Mouse (Mus musculus) forebrain, postnatal 0 days (tissue): ENCODE measurements around the gene Atp5g2. TPM values are rescaled to one million over a fixed set of nuclear protein-coding genes. Genes with fewer than 3 reads are reported as not detected.

Source experiments
- ATAC-seq: fragments of 200-750 bp; cut with Nextera tagmentation; 2 replicates; pipeline ENCODE4 v1.8.0; 2017; ENCODE audit warnings: mild to moderate bottlenecking, moderate library complexity
- DNase-seq: peaks from one replicate; pipeline ENCODE4 v3.0.0-alpha.2; 2015
- H3K27ac ChIP-seq: fragments of 300-500 bp; sonication (generic); 2 replicates; pipeline ENCODE4 v1.5.1; 2014; ENCODE audit warnings: low read depth, mild to moderate bottlenecking, antibody characterized with exemption, low read length, moderate library complexity, mixed read lengths
- H3K27me3 ChIP-seq: fragments of 300-500 bp; sonication (generic); 2 replicates; pipeline ENCODE4 v1.6.1; 2014; ENCODE audit warnings: mild to moderate bottlenecking, low read length, mixed read lengths; ENCODE audit not compliant: insufficient read depth
- H3K36me3 ChIP-seq: fragments of 300-500 bp; sonication (generic); 2 replicates; pipeline ENCODE4 v1.6.1; 2014; ENCODE audit warnings: mild to moderate bottlenecking, moderate library complexity; ENCODE audit not compliant: insufficient read depth
- H3K4me1 ChIP-seq: fragments of 300-500 bp; sonication (generic); 2 replicates; pipeline ENCODE4 v1.6.1; 2014; ENCODE audit warnings: antibody characterized with exemption; ENCODE audit not compliant: insufficient read depth
- H3K4me2 ChIP-seq: fragments of 300-500 bp; sonication (generic); 2 replicates; pipeline ENCODE4 v1.6.1; 2014; ENCODE audit warnings: low read depth, mild to moderate bottlenecking, moderate library complexity
- H3K4me3 ChIP-seq: fragments of 300-500 bp; sonication (generic); 2 replicates; pipeline ENCODE4 v1.5.1; 2014; ENCODE audit warnings: low read depth, low read length, mixed read lengths
- H3K9ac ChIP-seq: fragments of 300-500 bp; sonication (generic); 2 replicates; pipeline ENCODE4 v1.6.1; 2014; ENCODE audit warnings: mild to moderate bottlenecking
- H3K9me3 ChIP-seq: fragments of 300-500 bp; sonication (generic); 2 replicates; pipeline ENCODE4 v1.6.1; 2016; ENCODE audit warnings: low read length
- CTCF ChIP-seq: sonication (generic); IDR thresholded peaks from 2 replicates; pipeline ENCODE4 v1.5.1; 2016; ENCODE audit warnings: antibody characterized with exemption, control low read depth, low read depth
- WGBS: fragments of 180-500 bp; shearing (Covaris S2); extraction: QIAGEN DNeasy Blood & Tissue Kit; methylation state at CpG from one replicate; pipeline ENCODE4 v1.1.7; 2014; 5-methylcytosine and 5-hydroxymethylcytosine counted together
- microRNA counts: library from miRNA; unstranded; fragments of <30 nt; microRNA quantifications from one replicate; lab custom pipeline; 2015
- microRNA-seq, 2 experiments: library from miRNA; unstranded; fragments of <30 nt; microRNA quantifications; one replicate each; pipeline ENCODE4; 2016
- polyA plus RNA-seq: library from polyadenylated mRNA; unstranded; fragments of >200 nt; fragmentation: Nextera tagmentation; extraction: Ambion mirVana; gene quantifications from 2 replicates; pipeline ENCODE4 v1.2.1, GENCODE M21; 2015
- total RNA-seq: library from RNA; depleted of rRNA; stranded (reverse); fragments of >200 nt; gene quantifications from 2 replicates; pipeline ENCODE4 v1.2.3, GENCODE M21; 2014; rRNA removed

Gene Atp5g2
- total and polyA plus RNA-seq, 2 experiments from 2014 or later = 63.5 to 170 TPM

- no peak for TF ChIP-seq CTCF
- Histone ChIP-seq H3K27ac (no peak overlapping the region), H3K4me1 (peaks cover 5% of the 10 kb centered on the region; the same call in 1 of the 2 replicates), H3K4me3 (no peak overlapping the region), H3K4me2 (peak overlapping the region; percentile 38; the same call in 1 of the 2 replicates), H3K27me3 (no peaks in the 10 kb centered on the region), H3K9me3 (no peaks in the 10 kb centered on the region), H3K9ac (no peak overlapping the region), H3K36me3 (no peaks in the 10 kb centered on the region)
- DNase-seq (no peak), ATAC-seq (no peak)
Measured at GRCm38 (mm10) chr15:102622536-102622935, 49.6 kb downstream of the Atp5g2 start.

GRCm38 (mm10) chr15:102620765-102621164, 51.4 kb downstream of the Atp5g2 start:
- H3K4me3 ChIP-seq = no peak overlapping the region
- no peak overlapping the region for H3K4me2 ChIP-seq
- DNase-seq (no peak), ATAC-seq (no peak)
- H3K4me1 ChIP-seq = peaks cover 5% of the 10 kb centered on the region; the same call in 1 of the 2 replicates
- H3K36me3 ChIP-seq = no peaks in the 10 kb centered on the region
- TF ChIP-seq CTCF = no peak
- H3K9me3 ChIP-seq = no peaks in the 10 kb centered on the region
- H3K27me3 ChIP-seq = no peaks in the 10 kb centered on the region
- no peak overlapping the region for H3K27ac ChIP-seq
- 68% methylated on average over 1 of the region's 1 CpGs for WGBS
- H3K9ac ChIP-seq = no peak overlapping the region

- Histone ChIP-seq H3K9me3 (no peaks in the 10 kb centered on the region), H3K36me3 (no peaks in the 10 kb centered on the region), H3K4me3 (no peak overlapping the region), H3K9ac (no peak overlapping the region), H3K4me2 (no peak overlapping the region), H3K4me1 (peaks cover 5% of the 10 kb centered on the region; the same call in 1 of the 2 replicates), H3K27me3 (no peaks in the 10 kb centered on the region), H3K27ac (no peak overlapping the region)
- TF ChIP-seq CTCF = no peak
- DNase-seq = no peak
- 95% methylated on average over 5 of the region's 5 CpGs for whole genome bisulfite sequencing
- no peak for ATAC-seq
Measured at GRCm38 (mm10) chr15:102619486-102619885, 52.7 kb downstream of the Atp5g2 start.

- Histone ChIP-seq H3K4me1 (no peaks in the 10 kb centered on the region), H3K27me3 (no peaks in the 10 kb centered on the region), H3K4me2 (no peak overlapping the region), H3K9ac (no peak overlapping the region), H3K36me3 (no peaks in the 10 kb centered on the region), H3K4me3 (no peak overlapping the region), H3K9me3 (no peaks in the 10 kb centered on the region), H3K27ac (no peak overlapping the region)
- no peak for TF ChIP-seq CTCF
- DNase-seq (no peak), ATAC-seq (no peak)
- 95% methylated on average over 1 of the region's 1 CpGs for WGBS
Measured at GRCm38 (mm10) chr15:102617654-102618053, 54.5 kb downstream of the Atp5g2 start.

GRCm38 (mm10) chr15:102616174-102616573, 56.0 kb downstream of the Atp5g2 start:
- Histone ChIP-seq H3K4me1 (no peaks in the 10 kb centered on the region), H3K27ac (no peak overlapping the region), H3K9ac (no peak overlapping the region), H3K4me2 (no peak overlapping the region), H3K4me3 (no peak overlapping the region), H3K36me3 (no peaks in the 10 kb centered on the region), H3K27me3 (no peaks in the 10 kb centered on the region), H3K9me3 (no peaks in the 10 kb centered on the region)
- no peak for ATAC-seq
- no peak for DNase-seq
- 97% methylated on average over 2 of the region's 2 CpGs for WGBS
- TF ChIP-seq CTCF = no peak

- no peaks in the 10 kb centered on the region for H3K4me1 ChIP-seq
- no peaks in the 10 kb centered on the region for H3K9me3 ChIP-seq
- H3K27me3 ChIP-seq = no peaks in the 10 kb centered on the region
- H3K4me3 ChIP-seq = no peak overlapping the region
- DNase-seq (no peak), ATAC-seq (no peak)
- H3K27ac ChIP-seq = no peak overlapping the region
- TF ChIP-seq CTCF = no peak
- H3K9ac ChIP-seq = no peak overlapping the region
- no peaks in the 10 kb centered on the region for H3K36me3 ChIP-seq
- H3K4me2 ChIP-seq = no peak overlapping the region
Measured at GRCm38 (mm10) chr15:102614224-102614623, 57.9 kb downstream of the Atp5g2 start.

GRCm38 (mm10) chr15:102612966-102613365, 59.2 kb downstream of the Atp5g2 start:
- no peaks in the 10 kb centered on the region for H3K27me3 ChIP-seq
- ATAC-seq (no peak), DNase-seq (no peak)
- no peaks in the 10 kb centered on the region for H3K9me3 ChIP-seq
- no peak overlapping the region for H3K4me3 ChIP-seq
- H3K4me2 ChIP-seq = no peak overlapping the region
- no peak overlapping the region for H3K9ac ChIP-seq
- H3K4me1 ChIP-seq = no peaks in the 10 kb centered on the region
- TF ChIP-seq CTCF = no peak
- no peak overlapping the region for H3K27ac ChIP-seq
- no peaks in the 10 kb centered on the region for H3K36me3 ChIP-seq

MicroRNAs encoded within 50 kb of the gene (microRNA counts, 519-probe panel; counts per million panel counts)
- microRNA mmu-miR-688 (lab: Ali Mortazavi, UCI) = not detected

Small RNA genes within 50 kb of the gene (microRNA-seq; reads per million reads assigned to microRNA genes)
- 0 to 0.24 reads per million in 2 experiments for gene Mir688

Other genes starting within 250 kb of the Atp5g2 start
- gene Amhr2, start 227.0 kb downstream of the Atp5g2 start, total RNA-seq = 0.38 and 1.1 TPM in 2 replicates
- 0.34 and 0.65 TPM in 2 replicates for gene Amhr2, start 227.0 kb downstream of the Atp5g2 start, polyA plus RNA-seq
- 21.5 and 22.3 TPM in 2 replicates for gene Prr13, start 213.3 kb downstream of the Atp5g2 start, total RNA-seq
- 69.9 and 90.9 TPM in 2 replicates for gene Prr13, start 213.3 kb downstream of the Atp5g2 start, polyA plus RNA-seq
- gene Pcbp2, start 201.8 kb downstream of the Atp5g2 start, total RNA-seq = 134 and 154 TPM in 2 replicates
- 102 and 103 TPM in 2 replicates for gene Pcbp2, start 201.8 kb downstream of the Atp5g2 start, polyA plus RNA-seq
- gene Gm10337, start 168.6 kb downstream of the Atp5g2 start, total RNA-seq = not detected in 2 replicates
- 3.7 and 4.2 TPM in 2 replicates for gene Gm10337, start 168.6 kb downstream of the Atp5g2 start, polyA plus RNA-seq
- gene Map3k12, start 155.3 kb downstream of the Atp5g2 start, total RNA-seq = 75.0 and 88.9 TPM in 2 replicates
- 29.6 and 39.4 TPM in 2 replicates for gene Map3k12, start 155.3 kb downstream of the Atp5g2 start, polyA plus RNA-seq
- gene Tarbp2, start 154.2 kb downstream of the Atp5g2 start, total RNA-seq = 87.5 and 94.7 TPM in 2 replicates
- gene Tarbp2, start 154.2 kb downstream of the Atp5g2 start, polyA plus RNA-seq = 86.4 and 89.5 TPM in 2 replicates
- 2.5 and 3.1 TPM in 2 replicates for gene Npff, start 147.4 kb downstream of the Atp5g2 start, total RNA-seq
- gene Npff, start 147.4 kb downstream of the Atp5g2 start, polyA plus RNA-seq = 1.5 and 1.7 TPM in 2 replicates
- not detected in 2 replicates for gene Gm28047, start 47.3 kb downstream of the Atp5g2 start, total RNA-seq
- 0.74 TPM in 1 of 2 replicates, not detected in the other for gene Gm28047, start 47.3 kb downstream of the Atp5g2 start, polyA plus RNA-seq
- gene Atf7, start 46.9 kb downstream of the Atp5g2 start, total RNA-seq = 9.9 and 13.2 TPM in 2 replicates
- gene Atf7, start 46.9 kb downstream of the Atp5g2 start, polyA plus RNA-seq = 8.4 and 10.2 TPM in 2 replicates
- gene Calcoco1, start 49.8 kb upstream of the Atp5g2 start, total RNA-seq = 42.6 and 47.1 TPM in 2 replicates
- 33.5 and 36.9 TPM in 2 replicates for gene Calcoco1, start 49.8 kb upstream of the Atp5g2 start, polyA plus RNA-seq
- gene Hoxc13, start 248.8 kb upstream of the Atp5g2 start, total RNA-seq = not detected in 2 replicates
- gene Hoxc13, start 248.8 kb upstream of the Atp5g2 start, polyA plus RNA-seq = not detected in 2 replicates